Comparison of ENCODE assay signal across 21 mouse cellular contexts in the genomic region with DNA sequence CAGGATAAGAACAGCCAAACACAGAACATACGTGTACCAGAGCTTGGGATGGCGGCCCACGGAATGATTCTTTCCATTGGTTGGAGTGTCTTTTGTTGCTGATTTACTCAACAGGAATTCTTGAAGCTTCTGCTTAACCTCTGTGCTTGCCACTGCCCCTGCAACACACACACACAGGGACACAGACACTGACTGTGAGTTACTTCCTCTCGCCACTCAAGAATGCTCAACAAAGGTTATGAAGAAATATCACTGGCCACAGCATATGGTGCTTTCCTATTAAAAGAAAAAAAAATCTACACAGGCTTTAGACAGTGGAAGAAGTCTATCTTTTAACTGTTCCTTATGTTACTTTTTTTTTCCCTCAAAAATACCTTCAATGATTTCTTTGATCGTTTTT.
DNase-seq lines count a peak whose midpoint lies in the region; ATAC-seq lines count a peak whose summit lies in the region.
"Had no signal": no experiment of that assay in that cellular context is flagged by ENCODE, and none has a peak within 500 bp of the region (broad histone marks: within the 10 kb centered on the region; RNA-seq: fewer than 3 reads in every experiment).

No protein-coding gene starts in this region.

- no peaks in the 10 kb centered on the region for H3K36me3 ChIP-seq in embryonic facial prominence, embryonic 10.5 days (replicated peaks)
- no peaks in the 10 kb centered on the region for H3K36me3 ChIP-seq in limb, embryonic 10.5 days
- H3K36me3 ChIP-seq: embryonic facial prominence, embryonic 15.5 days; hindbrain, embryonic 10.5 days; hindbrain, embryonic 15.5 days; liver, embryonic 12.5 days; midbrain, embryonic 12.5 days had no signal

- peak; percentile 23 for DNase-seq in Muller cell, postnatal 12 days (ENCODE audit: inconsistent ontology term)
- DNase-seq in embryonic facial prominence, embryonic 10.5 days (ENCODE audit: low spot score): no peak
- no peak for DNase-seq in limb, embryonic 10.5 days (ENCODE audit: low spot score)
- no peak for DNase-seq in kidney, adult 18-20 months
- DNase-seq in natural killer cell, adult 2 months (ENCODE audit: low spot score in 2 of 2): no peak
- no peak for DNase-seq in left cerebral cortex, adult 11 months (ENCODE audit: low spot score)
- DNase-seq: adrenal gland, postnatal 25 days; cerebellum, postnatal 25 days; gastrocnemius, postnatal 10 days; heart, postnatal 14 days; kidney, adult 11 months; liver, postnatal 0 days; thymus, adult 2 months had no signal

- peak overlapping the region; percentile 66 for H3K27ac ChIP-seq in embryonic facial prominence, embryonic 10.5 days (replicated peaks)
- peak overlapping the region; percentile 32 for H3K27ac ChIP-seq in limb, embryonic 10.5 days
- H3K27ac ChIP-seq: embryonic facial prominence, embryonic 15.5 days; forebrain, embryonic 13.5 days; hindbrain, embryonic 10.5 days; hindbrain, embryonic 15.5 days; layer of hippocampus, adult 2 months; liver, embryonic 12.5 days; midbrain, embryonic 12.5 days had no signal

- 69% methylated on average over 5 of the region's 5 CpGs for WGBS in embryonic facial prominence, embryonic 10.5 days
- 68% methylated on average over 5 of the region's 5 CpGs for WGBS in limb, embryonic 10.5 days

- H3K9me3 ChIP-seq in embryonic facial prominence, embryonic 10.5 days: no peaks in the 10 kb centered on the region
- no peaks in the 10 kb centered on the region for H3K9me3 ChIP-seq in limb, embryonic 10.5 days (replicated peaks)
- H3K9me3 ChIP-seq: embryonic facial prominence, embryonic 15.5 days; forebrain, embryonic 13.5 days; hindbrain, embryonic 10.5 days; hindbrain, embryonic 15.5 days; liver, embryonic 12.5 days; midbrain, embryonic 12.5 days had no signal

- peak; percentile 80 for ATAC-seq in megakaryocyte progenitor cell, adult 5-6 weeks (replicated peaks; ENCODE audit: poor library complexity)
- ATAC-seq: liver, embryonic 12.5 days; liver, postnatal 0 days had no signal

- no peak overlapping the region for H3K4me3 ChIP-seq in embryonic facial prominence, embryonic 10.5 days
- no peak overlapping the region for H3K4me3 ChIP-seq in limb, embryonic 10.5 days
- H3K4me3 ChIP-seq: embryonic facial prominence, embryonic 15.5 days; forebrain, embryonic 13.5 days; hindbrain, embryonic 10.5 days; hindbrain, embryonic 15.5 days; layer of hippocampus, adult 2 months; liver, embryonic 12.5 days; midbrain, embryonic 12.5 days had no signal

- H3K4me1 ChIP-seq in embryonic facial prominence, embryonic 10.5 days: peaks cover 12% of the 10 kb centered on the region
- H3K4me1 ChIP-seq in limb, embryonic 10.5 days: peaks cover 15% of the 10 kb centered on the region
- H3K4me1 ChIP-seq: embryonic facial prominence, embryonic 15.5 days; forebrain, embryonic 13.5 days; hindbrain, embryonic 10.5 days; hindbrain, embryonic 15.5 days; liver, embryonic 12.5 days; midbrain, embryonic 12.5 days had no signal

- no peaks in the 10 kb centered on the region for H3K27me3 ChIP-seq in embryonic facial prominence, embryonic 10.5 days (replicated peaks; ENCODE audit: low read depth, poor library complexity, severe bottlenecking)
- no peaks in the 10 kb centered on the region for H3K27me3 ChIP-seq in limb, embryonic 10.5 days (ENCODE audit: low read depth, poor library complexity, severe bottlenecking)
- H3K27me3 ChIP-seq: embryonic facial prominence, embryonic 15.5 days; forebrain, embryonic 13.5 days; hindbrain, embryonic 15.5 days; liver, embryonic 12.5 days; midbrain, embryonic 12.5 days had no signal
